Mouse (Mus musculus) embryonic facial prominence, embryonic 10.5 days (tissue): ENCODE measurements around the gene Sh3d21. TPM values are rescaled to one million over a fixed set of nuclear protein-coding genes. Genes with fewer than 3 reads are reported as not detected.

Experiments used
- DNase-seq: peaks from one replicate; pipeline ENCODE4 v3.0.0-alpha.2; 2017; ENCODE audit warnings: low spot score
- H3K27ac ChIP-seq: fragments of 300-500 bp; sonication (generic); replicated peaks from 2 replicates; pipeline ENCODE4 v1.5.1; 2016; ENCODE audit warnings: mild to moderate bottlenecking
- H3K27me3 ChIP-seq: fragments of 300-500 bp; sonication (generic); replicated peaks from 2 replicates; pipeline ENCODE4 v1.6.1; 2016; ENCODE audit warnings: low read depth, mild to moderate bottlenecking; ENCODE audit not compliant: poor library complexity, severe bottlenecking
- H3K36me3 ChIP-seq: fragments of 300-500 bp; sonication (generic); replicated peaks from 2 replicates; pipeline ENCODE4 v1.6.1; 2016; ENCODE audit warnings: mild to moderate bottlenecking, moderate library complexity
- H3K4me1 ChIP-seq: fragments of 300-500 bp; sonication (generic); 2 replicates; pipeline ENCODE4 v1.6.1; 2016
- H3K4me3 ChIP-seq: fragments of 300-500 bp; sonication (generic); 2 replicates; pipeline ENCODE4 v1.5.1; 2016; ENCODE audit warnings: mild to moderate bottlenecking, moderate library complexity
- H3K9me3 ChIP-seq: fragments of 300-500 bp; sonication (generic); 2 replicates; pipeline ENCODE4 v1.6.1; 2016; ENCODE audit warnings: mild to moderate bottlenecking
- WGBS: fragments of 180-500 bp; shearing (Covaris S2); methylation state at CpG from one replicate; pipeline ENCODE4 v1.1.7; 2016; 5-methylcytosine and 5-hydroxymethylcytosine counted together
- polyA plus RNA-seq: library from polyadenylated mRNA; unstranded; fragments of >200 nt; fragmentation: Nextera tagmentation; extraction: Ambion mirVana; gene quantifications from 2 replicates; pipeline ENCODE4 v1.2.1, GENCODE M21; 2016

The Sh3d21 gene
- polyA plus RNA-seq, 1 experiment from 2014 or later, result 3.1 TPM

- Histone ChIP-seq H3K9me3 (no peaks in the 10 kb centered on the region), H3K4me1 (peaks cover 23% of the 10 kb centered on the region), H3K27me3 (no peaks in the 10 kb centered on the region), H3K4me3 (peak overlapping the region; percentile 71; the same call in 1 of the 2 replicates), H3K27ac (no peak overlapping the region), H3K36me3 (peaks cover 44% of the 10 kb centered on the region)
- WGBS, result 66% methylated on average over 4 of the region's 4 CpGs
- DNase-seq, result no peak
These were observed 394 bp upstream of the Sh3d21 start for GRCm38 (mm10) chr4:126163685-126164084.

GRCm38 (mm10) chr4:126162544-126163066 lies 686 bp downstream of the Sh3d21 start:
- Histone ChIP-seq H3K27ac (peak overlapping the region; percentile 83), H3K9me3 (no peaks in the 10 kb centered on the region; the same call in 1 of the 2 replicates), H3K4me1 (peaks cover 23% of the 10 kb centered on the region), H3K27me3 (no peaks in the 10 kb centered on the region), H3K4me3 (peak overlapping the region; percentile 71), H3K36me3 (peaks cover 34% of the 10 kb centered on the region)
- peak; percentile 89 for DNase-seq
- 1% methylated on average over 44 of the region's 44 CpGs for WGBS

GRCm38 (mm10) chr4:126161986-126162385 lies 1.3 kb downstream of the Sh3d21 start:
- Histone ChIP-seq H3K4me1 (peaks cover 23% of the 10 kb centered on the region), H3K4me3 (peak overlapping the region; percentile 71), H3K9me3 (no peaks in the 10 kb centered on the region; the same call in 1 of the 2 replicates), H3K27ac (peak overlapping the region; percentile 83), H3K27me3 (no peaks in the 10 kb centered on the region), H3K36me3 (peaks cover 30% of the 10 kb centered on the region)
- WGBS, result 41% methylated on average over 9 of the region's 9 CpGs
- DNase-seq, result no peak

- Histone ChIP-seq H3K36me3 (peaks cover 30% of the 10 kb centered on the region), H3K4me1 (peaks cover 26% of the 10 kb centered on the region), H3K27me3 (no peaks in the 10 kb centered on the region), H3K9me3 (no peaks in the 10 kb centered on the region; the same call in 1 of the 2 replicates), H3K27ac (no peak overlapping the region), H3K4me3 (no peak overlapping the region)
- DNase-seq, result no peak
- 86% methylated on average over 6 of the region's 6 CpGs for WGBS
These were observed 1.8 kb downstream of the Sh3d21 start for GRCm38 (mm10) chr4:126161456-126161855.

- WGBS, result 89% methylated on average over 8 of the region's 8 CpGs
- DNase-seq, result no peak
- H3K4me1 ChIP-seq, result peaks cover 31% of the 10 kb centered on the region
- H3K27me3 ChIP-seq, result no peaks in the 10 kb centered on the region
- H3K9me3 ChIP-seq, result no peaks in the 10 kb centered on the region; the same call in 1 of the 2 replicates
- no peak overlapping the region for H3K27ac ChIP-seq
- peaks cover 26% of the 10 kb centered on the region for H3K36me3 ChIP-seq
- H3K4me3 ChIP-seq, result no peak overlapping the region
These were observed 2.3 kb downstream of the Sh3d21 start for GRCm38 (mm10) chr4:126160981-126161380.

- peaks cover 14% of the 10 kb centered on the region for H3K36me3 ChIP-seq
- H3K27me3 ChIP-seq, result no peaks in the 10 kb centered on the region
- no peak overlapping the region for H3K4me3 ChIP-seq
- peaks cover 46% of the 10 kb centered on the region for H3K4me1 ChIP-seq
- DNase-seq, result no peak
- 82% methylated on average over 8 of the region's 8 CpGs for WGBS
- H3K9me3 ChIP-seq, result no peaks in the 10 kb centered on the region; the same call in 1 of the 2 replicates
- no peak overlapping the region for H3K27ac ChIP-seq
These were observed 3.8 kb downstream of the Sh3d21 start for GRCm38 (mm10) chr4:126159455-126159854.

GRCm38 (mm10) chr4:126157562-126157961 lies 5.7 kb downstream of the Sh3d21 start:
- no peak overlapping the region for H3K4me3 ChIP-seq
- peaks cover 17% of the 10 kb centered on the region; the same call in 1 of the 2 replicates for H3K36me3 ChIP-seq
- no peaks in the 10 kb centered on the region; the same call in 1 of the 2 replicates for H3K9me3 ChIP-seq
- no peak overlapping the region for H3K27ac ChIP-seq
- 89% methylated on average over 6 of the region's 6 CpGs for WGBS
- DNase-seq, result no peak
- H3K27me3 ChIP-seq, result no peaks in the 10 kb centered on the region
- H3K4me1 ChIP-seq, result peaks cover 38% of the 10 kb centered on the region

- H3K27ac ChIP-seq, result 0 out of 2 replicates have a peak overlapping the region, but pooled peaks have one; percentile 35
- peaks cover 25% of the 10 kb centered on the region for H3K36me3 ChIP-seq
- 0 out of 2 replicates have a peak, but pooled peaks cover 3% of the 10 kb centered on the region for H3K27me3 ChIP-seq
- no peak overlapping the region for H3K4me3 ChIP-seq
- DNase-seq, result no peak
- 62% methylated on average over 5 of the region's 5 CpGs for WGBS
- H3K4me1 ChIP-seq, result peaks cover 33% of the 10 kb centered on the region
- H3K9me3 ChIP-seq, result no peaks in the 10 kb centered on the region; the same call in 1 of the 2 replicates
These were observed 6.7 kb downstream of the Sh3d21 start for GRCm38 (mm10) chr4:126156617-126157016.

GRCm38 (mm10) chr4:126155869-126156268 lies 7.4 kb downstream of the Sh3d21 start:
- H3K27ac ChIP-seq, result peak overlapping the region; percentile 77
- peaks cover 39% of the 10 kb centered on the region for H3K4me1 ChIP-seq
- peaks cover 32% of the 10 kb centered on the region for H3K36me3 ChIP-seq
- peaks cover 11% of the 10 kb centered on the region for H3K27me3 ChIP-seq
- no peak overlapping the region for H3K4me3 ChIP-seq
- no peaks in the 10 kb centered on the region; the same call in 1 of the 2 replicates for H3K9me3 ChIP-seq
- WGBS, result 58% methylated on average over 2 of the region's 2 CpGs
- DNase-seq, result no peak

- Histone ChIP-seq H3K9me3 (no peaks in the 10 kb centered on the region; the same call in 1 of the 2 replicates), H3K36me3 (peaks cover 33% of the 10 kb centered on the region), H3K4me3 (no peak overlapping the region), H3K27ac (peak overlapping the region; percentile 77; the same call in 1 of the 2 replicates), H3K27me3 (peaks cover 17% of the 10 kb centered on the region), H3K4me1 (peaks cover 45% of the 10 kb centered on the region)
- WGBS, result 54% methylated on average over 4 of the region's 4 CpGs
- DNase-seq, result no peak
These were observed 8.1 kb downstream of the Sh3d21 start for GRCm38 (mm10) chr4:126155183-126155582.

- peaks cover 40% of the 10 kb centered on the region for H3K36me3 ChIP-seq
- whole genome bisulfite sequencing, result 62% methylated on average over 14 of the region's 14 CpGs
These were observed 10.4 kb downstream of the Sh3d21 start for GRCm38 (mm10) chr4:126152864-126153263.

GRCm38 (mm10) chr4:126151701-126152440 lies 11.4 kb downstream of the Sh3d21 start:
- Histone ChIP-seq H3K4me3 (no peak overlapping the region), H3K36me3 (peaks cover 36% of the 10 kb centered on the region), H3K9me3 (no peaks in the 10 kb centered on the region), H3K4me1 (peaks cover 79% of the 10 kb centered on the region), H3K27me3 (peaks cover 46% of the 10 kb centered on the region), H3K27ac (peak overlapping the region; percentile 85)
- DNase-seq, result no peak
- WGBS, result 87% methylated on average over 16 of the region's 16 CpGs

More at GRCm38 (mm10) chr4:126152864-126153263, 10.4 kb downstream of the Sh3d21 start:
- Histone ChIP-seq H3K27me3 (peaks cover 41% of the 10 kb centered on the region), H3K4me1 (peaks cover 69% of the 10 kb centered on the region), H3K9me3 (no peaks in the 10 kb centered on the region; the same call in 1 of the 2 replicates), H3K4me3 (no peak overlapping the region), H3K27ac (0 out of 2 replicates have a peak overlapping the region, but pooled peaks have one; percentile 85)
- DNase-seq, result no peak
